Mouse (Mus musculus) CD4-positive helper T cell, adult 2 months (primary cell): ENCODE measurements around the gene Map1lc3b.
"Not testable (repeated sequence)": the region's sequence is repeated elsewhere in the genome, so short reads cannot be mapped to it uniquely, and the experiment has no call there.

ENCODE experiments used
- DNase-seq: peaks from one replicate; pipeline ENCODE4 v3.0.0-alpha.2; 2012; ENCODE audit warnings: low read depth, missing footprints, low spot score

Gene Map1lc3b

DNA sequence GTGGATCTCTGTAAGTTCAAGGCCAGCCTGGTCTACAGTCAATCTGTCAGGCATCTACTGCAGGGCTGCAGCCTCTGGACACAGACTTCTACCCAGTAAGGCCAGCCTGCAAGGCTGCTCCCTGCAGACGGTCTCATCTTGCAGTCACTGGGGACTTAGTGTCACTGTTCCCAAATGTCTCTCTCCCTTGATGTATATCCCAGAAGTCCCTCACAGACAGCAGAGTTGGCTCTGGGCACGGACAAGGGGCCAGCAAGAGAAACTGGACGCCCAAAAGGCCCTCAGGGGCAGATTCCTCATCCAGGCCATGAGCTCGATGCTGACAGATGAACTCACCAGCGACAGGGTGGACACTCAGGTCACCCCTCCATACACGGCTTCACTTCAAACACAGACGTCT, 18.0 kb upstream of the Map1lc3b start:
- DNase-seq = no peak

DNA sequence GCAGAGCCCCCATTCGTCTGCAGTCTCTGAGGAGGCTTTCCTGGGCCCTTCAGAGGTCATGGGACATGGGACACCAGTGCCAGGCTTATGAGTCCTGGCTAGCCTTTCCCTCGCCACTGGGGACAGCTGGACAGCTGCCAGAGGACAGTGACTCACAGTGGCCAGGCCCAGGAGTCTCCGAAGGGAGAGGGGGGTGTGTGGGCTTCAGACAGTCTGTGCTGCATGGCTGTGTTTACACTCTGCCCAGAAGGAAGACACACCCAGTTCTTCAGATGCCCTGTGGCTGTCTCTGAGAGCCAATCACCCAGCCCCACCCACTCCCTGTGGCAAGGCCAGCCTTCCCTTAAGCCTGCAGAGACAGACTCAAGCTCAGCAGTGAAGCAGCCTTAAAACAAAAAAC, 16.9 kb upstream of the Map1lc3b start:
- peak; percentile 47 for DNase-seq

DNA sequence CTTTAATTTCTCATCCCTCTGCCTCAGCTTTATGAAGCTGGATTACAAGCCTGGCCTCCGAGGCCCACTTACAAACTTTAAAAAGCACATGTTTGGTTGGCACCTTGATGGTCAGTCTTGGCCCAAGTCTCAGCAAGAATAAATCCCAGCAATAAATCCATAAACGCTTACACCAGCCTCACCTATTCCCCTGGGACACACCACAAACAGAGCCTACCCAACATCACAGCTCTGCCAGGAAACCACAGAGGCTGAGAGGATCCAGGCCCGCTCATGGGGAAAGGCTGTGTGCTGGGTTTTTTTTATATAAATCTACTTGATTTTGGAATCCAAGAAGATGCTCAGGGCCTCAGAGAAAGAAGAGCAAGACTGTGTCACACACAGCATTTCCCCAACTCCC, 14.5 kb upstream of the Map1lc3b start:
- no peak for DNase-seq

DNA sequence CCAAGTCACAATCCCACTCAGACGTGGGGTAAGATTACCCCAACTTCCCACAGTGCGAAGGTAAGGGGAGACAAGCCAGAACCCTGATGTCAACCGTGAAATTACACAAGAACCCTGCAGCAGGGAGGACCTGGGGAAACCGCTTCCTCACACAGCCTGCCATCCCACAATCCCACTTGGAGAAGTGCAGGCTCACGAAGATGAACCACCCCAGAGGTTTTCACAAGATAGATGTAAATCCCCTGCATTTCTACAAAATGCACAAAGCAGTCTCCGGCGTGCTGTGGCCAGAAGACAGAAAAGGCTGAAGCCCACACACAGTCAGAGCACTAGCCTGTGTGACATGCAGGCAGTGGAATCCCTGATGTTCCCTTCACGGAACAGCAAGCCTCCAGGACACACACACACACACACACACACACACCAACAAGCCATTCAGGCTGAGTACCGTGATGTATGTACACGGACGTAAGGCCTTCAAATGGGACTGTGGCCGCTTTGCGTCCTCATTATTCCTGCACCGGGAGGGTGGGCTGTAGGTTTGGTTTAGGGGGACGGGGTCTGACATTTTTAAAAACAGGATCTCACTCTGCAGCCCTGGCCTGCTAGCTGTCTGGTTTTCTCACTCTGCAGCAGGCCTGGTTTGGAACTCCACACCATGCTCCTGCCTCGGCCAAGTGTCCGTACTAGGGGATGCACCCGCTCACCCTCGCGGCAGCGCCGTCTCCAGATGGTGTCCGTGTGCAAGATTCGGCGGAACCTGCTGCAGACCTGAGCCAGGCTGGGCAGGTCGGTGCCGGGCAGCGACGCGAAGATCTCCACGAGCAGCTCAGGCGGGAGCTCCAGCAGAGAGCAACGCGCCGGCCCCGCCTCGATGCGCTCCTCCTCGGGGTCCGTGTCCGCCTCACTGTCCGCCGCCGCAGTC, 12.1 kb upstream of the Map1lc3b start:
- no peak for DNase-seq

DNA sequence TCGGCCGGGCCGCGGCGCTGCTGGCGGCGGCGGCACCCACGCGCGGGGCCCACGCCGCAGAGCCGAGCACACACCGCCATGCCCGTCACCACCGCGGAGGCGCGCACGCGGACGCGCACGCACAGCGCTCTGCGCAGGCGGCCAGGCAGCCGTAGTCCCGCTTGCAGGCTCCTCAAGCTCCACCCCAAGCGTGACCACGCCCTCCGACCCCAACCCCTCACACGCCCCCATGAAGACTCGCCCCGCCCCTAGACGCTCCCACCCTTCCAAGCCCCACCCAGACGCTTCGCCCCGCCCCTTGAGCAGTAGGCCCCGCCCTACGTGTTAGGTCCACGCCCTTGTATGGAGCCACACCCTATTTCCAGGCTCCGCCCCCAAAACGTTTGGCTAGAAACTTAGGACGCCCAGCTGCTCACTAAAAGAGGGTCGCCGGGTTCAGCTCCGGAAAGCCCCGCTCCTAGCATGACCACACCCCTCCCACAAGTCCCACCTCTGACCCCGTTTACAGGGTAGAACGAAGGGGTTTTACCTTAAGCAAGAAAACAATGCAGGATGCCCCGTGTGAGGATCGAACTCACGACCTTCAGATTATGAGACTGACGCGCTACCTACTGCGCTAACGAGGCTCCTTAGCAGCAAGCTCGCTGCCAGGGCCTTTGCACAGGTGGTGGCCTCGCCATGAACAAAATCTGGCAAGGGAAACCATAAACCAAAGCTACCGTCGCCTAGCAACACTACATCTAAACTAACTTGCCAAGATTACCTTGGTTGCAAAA, 11.3 kb upstream of the Map1lc3b start, which contains the start of gene Fbxo31:
Gene Fbxo31, minus strand, starts transcription at position 131 of the 776 bp plus-strand sequence.
- peak; percentile 94 for DNase-seq

DNA sequence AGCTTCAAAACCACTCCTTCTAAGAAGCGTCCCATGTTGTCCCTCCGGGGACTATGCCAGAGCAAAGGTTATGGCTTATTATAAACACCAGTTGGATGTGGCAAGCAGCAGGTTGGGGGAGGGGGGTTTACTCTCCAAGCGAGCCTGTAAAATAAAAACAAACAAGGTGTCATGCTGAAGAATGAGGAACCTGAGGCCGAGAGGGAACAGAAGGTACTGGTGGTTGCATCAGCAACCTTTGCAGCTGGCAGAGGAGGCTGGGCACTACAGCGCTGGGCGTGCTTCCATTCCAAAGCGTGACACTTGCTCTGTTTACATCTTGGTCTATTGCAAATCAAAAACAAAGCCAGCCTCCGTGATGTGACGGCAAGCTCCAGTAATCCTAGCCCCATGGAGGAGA, 9.7 kb upstream of the Map1lc3b start:
- no peak for DNase-seq

DNA sequence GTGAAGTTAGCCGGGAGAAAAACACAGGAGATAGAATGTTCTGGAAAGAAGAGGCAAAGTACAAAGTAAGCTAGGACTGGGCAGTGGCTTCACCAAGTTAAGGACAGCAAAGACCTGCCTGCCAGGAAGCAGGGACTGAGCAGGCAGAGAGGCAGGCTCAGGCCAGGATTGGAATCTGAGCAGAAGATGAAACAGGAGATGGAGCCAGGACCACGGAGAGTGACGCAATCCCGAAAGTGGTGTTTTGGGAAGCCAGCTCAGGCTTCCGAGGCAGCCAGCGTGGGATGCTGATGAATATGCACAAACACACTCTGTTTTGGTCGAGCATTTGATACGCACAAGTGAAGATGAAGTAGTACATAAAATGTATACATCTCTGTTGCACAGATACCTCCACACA, 6.5 kb upstream of the Map1lc3b start:
- no peak for DNase-seq

DNA sequence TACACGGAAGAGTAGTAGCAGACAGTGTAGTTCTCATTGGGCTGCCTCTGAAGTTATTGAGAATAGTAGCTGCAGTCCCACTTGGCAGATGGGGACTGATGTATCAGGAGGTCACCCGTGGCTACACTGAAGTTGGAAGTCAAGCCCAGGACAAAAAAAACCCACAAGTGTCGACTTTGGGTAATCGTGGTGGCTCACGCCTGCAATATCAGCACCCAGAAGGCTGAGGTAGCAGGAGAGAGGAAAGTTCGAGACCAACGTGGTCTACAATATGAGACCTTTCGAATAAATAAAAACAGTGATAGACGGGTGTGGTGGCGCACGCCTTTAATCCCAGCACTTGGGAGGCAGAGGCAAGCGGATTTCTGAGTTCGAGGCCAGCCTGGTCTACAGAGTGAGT, 5.4 kb upstream of the Map1lc3b start:
- peak; percentile 36 for DNase-seq

DNA sequence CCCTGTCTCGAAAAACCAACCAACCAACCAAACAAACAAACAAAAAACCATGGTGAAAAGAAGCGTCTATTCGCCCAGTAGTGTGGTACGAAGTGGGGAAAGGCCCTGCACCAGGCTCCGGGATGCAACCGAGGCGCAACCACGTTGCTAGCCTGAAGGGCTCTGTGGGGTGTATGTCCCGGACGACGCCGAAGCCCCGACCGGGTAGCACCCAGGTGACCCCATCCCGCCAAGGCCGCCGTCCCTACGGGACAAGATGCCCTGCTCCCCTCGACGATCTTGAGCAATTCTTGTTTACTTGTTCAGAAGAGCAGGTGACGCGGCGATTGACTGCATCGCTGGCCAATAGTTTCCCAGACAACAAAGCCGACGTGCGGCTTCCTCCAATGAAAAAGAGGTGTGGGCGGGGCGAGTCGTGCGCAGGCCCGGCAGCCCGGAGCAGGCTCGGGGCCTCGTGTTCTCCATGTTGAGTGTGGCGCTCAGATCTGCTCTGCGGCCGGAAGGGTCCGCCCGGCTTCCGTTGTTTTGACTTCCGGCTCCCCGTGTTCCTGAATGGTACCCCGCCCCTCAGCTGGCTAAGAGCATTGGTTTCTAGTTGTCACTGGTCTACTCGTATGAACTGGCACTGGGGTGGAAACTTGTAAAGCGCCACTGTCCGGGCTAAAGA, 4.9 kb upstream of the Map1lc3b start:
- DNase-seq = peak; percentile 99

DNA sequence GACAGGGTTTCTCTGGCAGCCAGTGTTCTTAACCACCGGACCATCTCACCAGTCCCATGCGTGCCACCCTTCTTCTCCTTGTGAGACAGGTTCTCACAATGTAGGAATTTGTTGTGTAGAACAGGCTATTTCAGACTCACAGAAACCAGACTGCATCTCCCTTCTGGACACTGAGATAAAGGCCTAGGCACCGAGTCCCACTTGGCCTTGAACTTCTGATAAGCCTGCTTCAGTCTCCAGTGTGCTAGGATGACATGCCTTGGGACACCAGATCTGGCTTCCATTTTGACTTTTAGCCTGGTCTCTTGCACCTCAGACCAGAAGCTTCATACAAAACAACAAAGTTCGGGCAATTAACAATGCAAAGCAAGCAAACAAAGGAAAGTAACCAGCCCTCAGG, 1.4 kb upstream of the Map1lc3b start:
- DNase-seq = no peak

DNA sequence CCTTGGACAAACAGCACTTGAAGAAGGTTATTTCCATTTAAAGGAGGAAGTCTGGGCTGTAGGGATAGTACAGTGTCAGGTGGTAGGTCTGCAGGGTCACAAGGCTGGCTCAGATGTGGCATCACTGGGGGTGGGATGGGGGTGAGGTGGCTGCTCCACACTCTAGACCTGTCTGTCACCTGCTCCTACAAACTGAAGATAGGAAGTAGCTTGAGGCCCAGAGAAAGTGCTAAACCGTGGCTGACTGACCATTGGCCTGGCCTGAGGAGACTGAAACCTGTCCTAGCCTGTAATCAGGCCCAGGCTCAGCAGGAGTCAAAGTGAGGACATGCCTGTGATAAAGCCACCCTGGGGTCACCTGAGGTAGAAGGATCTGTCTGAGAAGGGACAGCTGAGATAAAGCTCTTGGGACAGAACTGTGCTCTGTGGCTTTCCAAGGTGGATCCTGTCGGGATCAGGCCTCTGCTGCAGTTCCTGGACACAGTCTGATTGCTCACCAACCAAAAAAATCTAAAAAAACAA, 895 bp upstream of the Map1lc3b start:
- no peak for DNase-seq

DNA sequence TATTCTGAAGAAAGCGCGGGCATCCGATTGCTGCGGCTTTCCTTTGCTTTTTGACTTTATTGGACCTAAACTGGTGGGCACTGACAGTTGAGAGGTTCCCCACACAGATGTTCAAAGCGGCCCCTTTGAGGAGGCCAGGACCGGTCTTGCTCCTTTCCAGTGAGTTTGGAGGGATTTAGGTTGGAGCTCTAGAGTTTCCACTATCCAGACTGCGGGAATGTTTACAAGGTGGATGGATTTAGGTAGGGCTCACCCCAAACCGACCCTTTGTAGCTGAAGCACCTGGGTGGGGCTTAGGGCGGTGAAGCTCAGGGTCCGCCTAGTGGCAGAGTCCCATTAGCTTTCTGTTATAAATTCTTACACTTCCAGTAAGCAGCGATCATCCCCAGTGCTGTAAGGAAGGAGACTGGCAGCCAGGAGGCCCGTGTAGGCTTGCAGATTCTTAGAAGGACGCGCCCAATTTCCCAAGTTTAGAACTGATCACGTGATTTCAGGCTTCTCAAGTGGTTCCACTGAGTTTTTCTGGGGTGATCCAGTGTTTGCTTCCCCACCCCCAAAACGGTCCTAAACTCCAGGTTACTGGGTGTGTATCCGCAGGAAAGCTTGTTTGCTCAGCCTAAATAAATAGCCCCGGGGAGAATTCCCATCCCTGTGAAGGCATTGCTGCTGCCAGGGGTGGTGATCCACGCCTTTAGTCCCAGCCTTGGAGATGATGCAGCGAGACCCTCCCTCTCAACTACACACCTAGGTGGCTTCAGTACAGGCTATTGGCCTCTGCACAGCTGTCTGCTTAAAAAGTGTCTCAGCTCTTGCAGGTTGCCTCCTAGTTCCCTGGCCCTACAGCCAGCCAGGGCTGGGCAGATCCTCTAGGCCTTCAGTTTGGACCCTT, 1.3 kb downstream of the Map1lc3b start:
- peak; percentile 69 for DNase-seq

DNA sequence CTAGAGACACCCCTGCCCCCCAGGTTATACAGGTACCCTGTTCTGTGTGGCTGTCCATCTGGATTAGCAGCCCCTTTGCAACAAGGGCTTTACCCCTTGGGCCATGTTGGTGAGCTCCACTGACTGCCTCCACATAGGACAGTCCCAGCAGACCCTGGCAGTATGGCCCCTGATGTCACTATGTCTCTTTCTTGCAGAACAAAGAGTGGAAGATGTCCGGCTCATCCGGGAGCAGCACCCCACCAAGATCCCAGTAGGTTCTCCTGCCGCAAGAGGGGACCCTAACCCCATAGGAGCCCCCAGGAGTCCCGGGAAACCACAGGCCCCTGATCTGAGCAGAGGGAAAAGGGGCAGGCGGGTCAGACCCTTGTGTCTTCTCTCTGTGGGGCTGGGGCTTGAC, 3.1 kb downstream of the Map1lc3b start:
- no peak for DNase-seq

DNA sequence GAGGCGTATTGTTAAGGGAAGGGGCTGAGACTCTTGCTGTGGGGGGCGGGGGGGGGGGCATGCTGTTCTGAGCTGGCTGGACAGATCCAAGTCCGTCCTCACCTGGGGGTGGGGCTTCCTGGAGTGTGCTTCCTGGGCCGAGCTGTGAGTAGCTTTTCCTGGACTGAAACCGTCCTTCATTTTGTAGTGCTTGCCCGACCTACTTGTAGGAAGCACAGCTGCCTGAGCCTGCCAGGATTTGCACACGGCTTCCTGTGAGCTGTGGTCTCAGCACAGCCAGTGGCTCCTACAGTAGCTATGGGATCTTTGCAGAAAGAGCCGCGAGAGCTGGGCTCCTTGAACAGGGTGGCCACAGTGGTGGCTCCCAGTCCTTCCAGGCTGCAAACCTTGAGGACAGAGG, 3.8 kb downstream of the Map1lc3b start:
- no peak for DNase-seq

DNA sequence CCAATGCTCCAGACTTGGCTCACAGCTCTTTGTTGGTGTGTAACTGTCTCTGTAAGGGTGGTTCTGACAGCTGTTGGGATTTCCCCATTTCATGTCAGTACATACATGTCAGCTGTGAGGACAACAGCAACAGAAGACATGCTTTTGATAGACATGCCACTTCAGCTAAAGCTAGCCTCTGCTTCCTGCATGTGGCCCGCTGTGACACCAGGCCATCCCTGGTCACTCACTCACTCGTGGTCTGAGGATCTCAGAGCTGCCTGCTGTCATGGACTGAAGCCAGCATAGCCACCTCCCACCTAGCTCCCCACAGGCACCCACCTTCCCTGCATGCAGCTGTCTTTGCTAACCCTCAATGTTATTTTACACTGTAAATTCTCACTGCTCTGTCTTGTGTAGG, 7.3 kb downstream of the Map1lc3b start:
- not testable (repeated sequence) for DNase-seq

DNA sequence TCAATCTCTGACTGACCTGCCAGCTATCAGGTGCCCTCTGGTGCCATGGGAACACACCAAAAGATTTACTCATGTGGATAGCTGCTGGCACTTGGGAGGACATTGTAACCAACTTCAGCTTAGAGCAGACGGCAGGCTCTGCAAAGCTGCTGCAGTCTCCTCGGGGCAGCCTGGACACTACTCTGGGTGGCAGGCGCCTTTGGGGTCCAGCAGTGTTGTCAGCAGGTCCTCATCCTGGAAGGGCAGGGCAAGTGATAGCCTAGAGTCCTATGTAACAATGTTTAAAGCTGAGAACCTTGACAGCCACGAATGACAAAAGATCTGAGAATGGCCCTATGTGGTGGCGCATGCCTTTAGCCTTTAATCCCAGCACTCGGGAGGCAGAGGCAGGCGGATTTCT, 8.0 kb downstream of the Map1lc3b start:
- DNase-seq = no peak

DNA sequence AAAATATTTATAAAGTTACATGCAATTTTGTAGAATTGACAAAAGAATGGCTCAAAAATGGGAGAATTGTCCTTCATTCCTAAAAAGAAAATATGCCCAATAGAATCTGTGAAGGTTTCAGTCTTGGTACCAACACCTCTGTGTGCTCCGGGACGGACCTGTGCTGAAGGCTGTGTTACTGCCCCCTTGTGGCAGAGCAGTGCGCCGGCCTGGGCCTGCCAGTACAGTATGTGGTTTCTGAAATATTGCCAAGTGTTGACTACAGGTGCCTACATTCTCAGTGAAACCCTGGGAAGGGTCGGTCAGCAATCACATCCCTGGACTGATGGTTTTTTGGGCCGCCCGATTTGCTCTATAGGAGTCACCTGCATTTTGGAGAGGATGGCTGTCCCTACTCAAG, 8.7 kb downstream of the Map1lc3b start:
- DNase-seq = peak; percentile 81

DNA sequence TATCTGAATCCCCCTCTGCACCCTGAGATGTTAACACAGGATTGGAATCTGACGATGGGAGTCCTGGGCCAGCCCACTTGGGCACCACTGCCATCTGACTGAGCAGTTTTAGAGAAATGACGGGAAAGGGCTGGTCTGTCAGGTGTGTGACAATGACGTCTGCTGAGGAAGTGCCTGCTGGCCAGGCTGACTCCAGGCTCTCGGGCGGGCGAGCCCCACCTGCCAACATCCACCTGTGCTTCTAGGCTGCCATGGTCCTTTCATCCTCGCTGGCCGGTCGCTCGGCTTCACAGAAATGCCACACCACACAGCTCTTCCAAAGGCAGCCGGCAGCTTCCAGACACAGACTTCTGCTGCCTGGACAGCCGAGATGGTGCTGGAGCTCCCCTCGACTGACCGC, 9.7 kb downstream of the Map1lc3b start:
- no peak for DNase-seq

DNA sequence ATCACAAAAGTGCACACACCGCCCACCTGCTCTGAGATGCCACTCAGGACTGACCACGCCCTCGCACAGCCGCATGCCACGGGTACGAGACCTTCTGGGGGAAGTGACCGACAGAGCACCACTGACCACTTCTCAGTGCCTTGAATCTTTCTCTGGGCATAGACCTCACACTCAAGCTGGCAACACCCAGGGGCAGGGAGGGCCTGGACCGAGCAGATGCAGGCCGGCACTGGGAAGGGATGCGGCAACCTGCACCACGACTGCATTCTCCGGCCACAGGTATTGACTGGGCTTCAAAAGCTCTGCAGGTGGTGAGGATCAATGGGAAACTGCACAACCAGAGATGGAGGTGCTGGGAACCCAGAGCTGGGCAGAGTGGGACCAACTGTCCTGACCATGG, 12.2 kb downstream of the Map1lc3b start:
- DNase-seq = no peak

DNA sequence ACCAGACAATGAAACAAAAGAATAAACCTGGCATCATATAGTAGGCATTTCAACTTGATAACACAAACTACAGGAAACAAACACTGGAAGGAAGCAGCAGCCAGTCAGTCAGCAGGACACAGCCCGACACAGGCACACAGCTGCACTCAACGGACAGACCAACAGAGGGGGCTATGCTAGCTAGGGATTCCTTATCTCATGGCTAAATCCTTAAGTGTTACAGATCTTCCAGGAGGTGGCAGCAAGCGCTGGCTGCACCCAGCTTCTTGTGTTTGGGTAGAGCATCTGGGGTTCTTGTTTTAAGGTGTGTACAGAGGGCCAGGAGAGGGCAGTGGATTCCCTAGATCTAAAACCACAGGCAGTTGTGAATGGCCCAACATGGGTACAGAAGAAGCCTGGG, 12.7 kb downstream of the Map1lc3b start:
- DNase-seq = peak; percentile 61

DNA sequence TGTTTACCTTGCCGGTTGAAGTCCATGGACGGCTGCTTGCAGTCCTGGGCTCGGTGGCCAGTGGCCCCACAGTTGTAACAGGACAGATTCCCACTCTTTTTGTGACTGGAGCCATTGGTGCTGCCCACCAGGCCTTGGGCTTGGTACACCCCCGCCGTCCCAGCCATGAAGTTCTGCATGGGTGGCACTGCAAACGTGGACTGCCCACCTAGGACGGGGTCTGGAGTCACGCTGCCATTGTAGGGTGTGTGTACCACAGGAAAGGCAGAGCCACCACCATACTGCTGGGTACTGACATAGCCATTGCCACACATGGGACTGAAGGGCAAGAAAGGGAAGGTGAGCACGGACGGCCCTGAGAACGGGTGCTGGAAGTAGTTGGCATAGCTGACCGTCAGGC, 13.6 kb downstream of the Map1lc3b start:
- DNase-seq = no peak
